Comparison of ENCODE assay signal across 7 mouse cellular contexts in the genomic region with DNA sequence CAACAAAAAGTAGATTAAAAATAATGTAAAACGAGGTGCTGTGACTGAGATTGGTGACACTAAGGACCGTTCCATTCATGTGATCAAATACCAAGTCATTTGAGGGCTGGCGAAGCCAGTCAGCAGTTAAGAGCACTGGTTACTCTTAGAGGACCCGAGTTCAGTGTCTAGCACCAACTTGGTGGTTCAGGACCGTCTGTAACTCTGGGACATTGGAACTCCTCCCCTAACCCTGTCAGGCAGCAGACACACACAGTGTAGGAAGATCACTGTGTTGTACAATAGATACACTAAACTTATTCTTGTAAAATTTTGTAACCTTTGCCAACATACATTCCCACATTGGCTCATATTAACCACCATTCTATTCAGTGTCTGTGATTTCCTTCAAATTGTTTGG. TPM values are rescaled to one million over a fixed set of nuclear protein-coding genes. Genes with fewer than 3 reads are reported as not detected.
DNase-seq lines count a peak whose midpoint lies in the region; ATAC-seq lines count a peak whose summit lies in the region.

No protein-coding gene starts in this region.

- H3K36me3 ChIP-seq in lung, embryonic 15.5 days: peaks cover 25% of the 10 kb centered on the region
- no peaks in the 10 kb centered on the region; the same call in 1 of the 2 replicates for H3K36me3 ChIP-seq in intestine, embryonic 16.5 days (ENCODE audit: control insufficient read depth, insufficient read depth, low read length)
- peaks cover 3% of the 10 kb centered on the region; the same call in 1 of the 2 replicates for H3K36me3 ChIP-seq in neural tube, embryonic 14.5 days (ENCODE audit: control insufficient read depth, insufficient read depth, low read length)

- no peaks in the 10 kb centered on the region for H3K27me3 ChIP-seq in lung, embryonic 15.5 days
- no peaks in the 10 kb centered on the region for H3K27me3 ChIP-seq in intestine, embryonic 16.5 days (replicated peaks; ENCODE audit: control insufficient read depth, insufficient read depth, low read length)
- H3K27me3 ChIP-seq in neural tube, embryonic 14.5 days (ENCODE audit: control insufficient read depth, insufficient read depth, low read length): no peaks in the 10 kb centered on the region

- no peaks in the 10 kb centered on the region for H3K9me3 ChIP-seq in lung, embryonic 15.5 days
- H3K9me3 ChIP-seq in intestine, embryonic 16.5 days (ENCODE audit: control insufficient read depth, low read length): no peaks in the 10 kb centered on the region
- no peaks in the 10 kb centered on the region for H3K9me3 ChIP-seq in neural tube, embryonic 14.5 days (ENCODE audit: control insufficient read depth, low read length)

- peak overlapping the region; percentile 67 for H3K4me3 ChIP-seq in lung, embryonic 15.5 days
- peak overlapping the region; percentile 78 for H3K4me3 ChIP-seq in intestine, embryonic 16.5 days (ENCODE audit: low read length)
- H3K4me3 ChIP-seq in neural tube, embryonic 14.5 days (ENCODE audit: low read depth, low read length): peak overlapping the region; percentile 82

- peak overlapping the region; percentile 65 for H3K4me2 ChIP-seq in lung, embryonic 15.5 days
- peak overlapping the region; percentile 56 for H3K4me2 ChIP-seq in intestine, embryonic 16.5 days (ENCODE audit: low read depth, low read length)
- peak overlapping the region; percentile 69 for H3K4me2 ChIP-seq in neural tube, embryonic 14.5 days (ENCODE audit: low read depth, low read length)

- no peak for ATAC-seq in lung, embryonic 15.5 days (ENCODE audit: borderline replicate concordance, extremely low read depth, low FRiP score, low TSS enrichment)
- peak; percentile 73 for ATAC-seq in intestine, embryonic 16.5 days
- ATAC-seq in neural tube, embryonic 14.5 days (ENCODE audit: low read depth): peak; percentile 38; the same call in 1 of the 2 replicates

- H3K27ac ChIP-seq in lung, embryonic 15.5 days: no peak overlapping the region
- no peak overlapping the region for H3K27ac ChIP-seq in intestine, embryonic 16.5 days (ENCODE audit: low read length)
- H3K27ac ChIP-seq in neural tube, embryonic 14.5 days (ENCODE audit: low read depth, low read length): no peak overlapping the region

- DNase-seq in lung, adult 18-20 months: no peak
- peak; percentile 8 for DNase-seq in embryo, embryonic 9.5 days (ENCODE audit: extremely low spot score)
- DNase-seq in right cerebral cortex, adult 18-20 months: no peak
- DNase-seq in MN1 (ENCODE audit: low spot score): no peak

- H3K9ac ChIP-seq in lung, embryonic 15.5 days: peak overlapping the region; percentile 75; the same call in 1 of the 2 replicates
- peak overlapping the region; percentile 91 for H3K9ac ChIP-seq in intestine, embryonic 16.5 days (ENCODE audit: low read depth, low read length)
- peak overlapping the region; percentile 73; the same call in 1 of the 2 replicates for H3K9ac ChIP-seq in neural tube, embryonic 14.5 days (replicated peaks; ENCODE audit: low read depth, low read length)

- peaks cover 3% of the 10 kb centered on the region; the same call in 1 of the 2 replicates for H3K4me1 ChIP-seq in lung, embryonic 15.5 days
- peaks cover 8% of the 10 kb centered on the region; the same call in 1 of the 2 replicates for H3K4me1 ChIP-seq in intestine, embryonic 16.5 days (ENCODE audit: control insufficient read depth, insufficient read depth, low read length)
- peaks cover 5% of the 10 kb centered on the region; the same call in 1 of the 2 replicates for H3K4me1 ChIP-seq in neural tube, embryonic 14.5 days (ENCODE audit: control insufficient read depth, insufficient read depth, low read length)

- WGBS in lung, embryonic 15.5 days: 7% methylated on average over 5 of the region's 5 CpGs
- 18% methylated on average over 5 of the region's 5 CpGs for WGBS in intestine, embryonic 16.5 days
- WGBS in neural tube, embryonic 14.5 days: 9% methylated on average over 5 of the region's 5 CpGs

RNA-seq across cellular contexts. Expression of gene Gcfc2, which starts 0.8 kb away (rescaled TPM):
- 8.7 and 10.7 TPM in 2 replicates for polyA plus RNA-seq in lung, embryonic 15.5 days (2015; fragmentation: Nextera tagmentation; extraction: Ambion mirVana)
- polyA plus RNA-seq in intestine, embryonic 16.5 days (2015; fragmentation: Nextera tagmentation; extraction: Ambion mirVana): 4.6 and 5.3 TPM in 2 replicates
- polyA plus RNA-seq in neural tube, embryonic 14.5 days (2014; fragmentation: Nextera tagmentation; extraction: Ambion mirVana): 12.3 and 14.1 TPM in 2 replicates

RNA-seq across cellular contexts. Expression of gene Mrpl19, which starts 41.5 kb away (rescaled TPM):
- 33.3 and 39.9 TPM in 2 replicates for polyA plus RNA-seq in lung, embryonic 15.5 days (2015; fragmentation: Nextera tagmentation; extraction: Ambion mirVana)
- 55.1 and 62.8 TPM in 2 replicates for polyA plus RNA-seq in intestine, embryonic 16.5 days (2015; fragmentation: Nextera tagmentation; extraction: Ambion mirVana)
- polyA plus RNA-seq in neural tube, embryonic 14.5 days (2014; fragmentation: Nextera tagmentation; extraction: Ambion mirVana): 42.1 and 42.6 TPM in 2 replicates
